ENCODE assay signal across 12 mouse cellular contexts in the genomic region with DNA sequence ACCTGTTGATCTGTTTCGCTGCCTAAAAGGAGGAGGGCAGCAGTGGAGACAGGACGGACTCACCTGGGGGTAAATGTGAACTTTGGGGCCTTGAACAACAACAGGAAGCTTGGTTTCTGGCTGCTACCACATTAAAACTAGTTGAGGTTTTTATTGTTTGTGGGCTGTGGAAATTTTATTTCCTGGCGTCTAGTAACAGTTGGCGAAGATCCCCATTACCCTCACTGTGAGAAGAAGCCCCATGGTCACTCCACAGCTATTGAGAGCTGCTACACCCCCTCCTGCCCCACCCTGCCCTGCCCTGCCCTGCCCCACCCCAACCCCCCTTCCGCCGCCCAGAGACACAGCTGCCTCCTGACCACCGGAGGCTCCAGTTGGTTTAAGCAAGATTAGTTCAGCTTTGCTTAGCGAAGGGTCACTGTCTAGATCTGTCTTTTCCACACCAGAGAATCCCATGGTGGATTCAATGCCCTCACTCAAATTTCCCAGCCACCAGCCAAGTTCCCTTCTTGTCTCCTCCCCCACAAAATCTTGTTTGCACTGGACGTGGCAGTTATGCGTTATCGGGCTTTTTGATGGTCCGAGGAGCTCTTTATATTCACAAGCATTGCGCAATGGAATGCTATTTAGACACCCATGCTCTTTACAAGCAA.
DNase-seq lines count a peak whose midpoint lies in the region; ATAC-seq and TF ChIP-seq lines count a peak whose summit lies in the region.
"Had no signal": no experiment of that assay in that cellular context is flagged by ENCODE, and none has a peak within 500 bp of the region (broad histone marks: within the 10 kb centered on the region; RNA-seq: fewer than 3 reads in every experiment).

No protein-coding gene starts in this region.

- TF ChIP-seq CTCF in lung, adult 2 months (IDR thresholded peaks at IDR 0.05; ENCODE audit: insufficient read depth, low read length): no peak
- TF ChIP-seq CTCF in Patski (IDR thresholded peaks at IDR 0.05): no peak

- peaks cover 16% of the 10 kb centered on the region for H3K4me1 ChIP-seq in lung, adult 2 months (ENCODE audit: control insufficient read depth, insufficient read depth, low read length)
- H3K4me1 ChIP-seq in limb, embryonic 13.5 days: peaks cover 35% of the 10 kb centered on the region
- H3K4me1 ChIP-seq: neural tube, embryonic 12.5 days had no signal

- H3K4me3 ChIP-seq in lung, adult 2 months (replicated peaks; ENCODE audit: extremely low read depth, low read depth, low read length): peak overlapping the region; percentile 39
- H3K4me3 ChIP-seq in limb, embryonic 13.5 days: no peak overlapping the region
- H3K4me3 ChIP-seq: neural tube, embryonic 12.5 days had no signal

- no peak for TF ChIP-seq POLR2A in lung, adult 2 months (IDR thresholded peaks at IDR 0.05; ENCODE audit: borderline replicate concordance, extremely low read depth, low read depth, low read length)

- no peak overlapping the region for H3K9ac ChIP-seq in limb, embryonic 13.5 days
- H3K9ac ChIP-seq: embryonic facial prominence, embryonic 12.5 days; hindbrain, embryonic 14.5 days; neural tube, embryonic 12.5 days had no signal

- CTCF ChIA-PET in Patski (lab: Charles Lee): interaction anchor here (0.7 to 5.7 kb wide), 2 partner anchors 11 to 326 kb away, joined by 3 to 32 read pairs; no protein-coding TSS in a partner anchor

- no peak overlapping the region for H3K27ac ChIP-seq in limb, embryonic 13.5 days
- H3K27ac ChIP-seq: embryonic facial prominence, embryonic 12.5 days; hindbrain, embryonic 14.5 days; neural tube, embryonic 12.5 days had no signal

- 32% methylated on average over 13 of the region's 13 CpGs for WGBS in lung, adult 2 months
- 42% methylated on average over 13 of the region's 13 CpGs for WGBS in limb, embryonic 13.5 days

- POLR2A ChIA-PET in Patski (lab: Charles Lee): no interaction called here

- in situ Hi-C loops in Patski (cut with MboI; ENCODE audit: low pct_unique_long_range_greater_than_20kb): loop anchor here (5.0 to 25.0 kb wide), 6 partner anchors 114 to 682 kb away; no protein-coding TSS in a partner anchor

- no peaks in the 10 kb centered on the region for H3K27me3 ChIP-seq in Patski
- H3K27me3 ChIP-seq in limb, embryonic 13.5 days: no peaks in the 10 kb centered on the region
- H3K27me3 ChIP-seq: embryonic facial prominence, embryonic 12.5 days; neural tube, embryonic 12.5 days had no signal

- H3K4me2 ChIP-seq in limb, embryonic 13.5 days (replicated peaks): peak overlapping the region; percentile 56

- DNase-seq in lung, adult 2 months: no peak
- DNase-seq in lung, postnatal 4 days: no peak
- peak; percentile 27 for DNase-seq in Patski (ENCODE audit: low read depth, low spot score)
- DNase-seq in retina, embryonic 14.5 days (ENCODE audit: low spot score): peak; percentile 56
- no peak for DNase-seq in adrenal gland, adult 18-20 months (ENCODE audit: low spot score in 2 of 2)
- no peak for DNase-seq in cerebellum, postnatal 4 days (ENCODE audit: low spot score in 2 of 2)
- no peak for DNase-seq in layer of hippocampus, adult 9-10 months (ENCODE audit: low spot score)
- DNase-seq: adrenal gland, adult 8-10 months had no signal

- peak; percentile 39 for ATAC-seq in Patski
- ATAC-seq in limb, embryonic 13.5 days (ENCODE audit: low FRiP score, low read depth): peak; percentile 46; the same call in 1 of the 2 replicates

- H3K36me3 ChIP-seq in limb, embryonic 13.5 days: no peaks in the 10 kb centered on the region
- H3K36me3 ChIP-seq: embryonic facial prominence, embryonic 12.5 days; neural tube, embryonic 12.5 days had no signal

- no peaks in the 10 kb centered on the region for H3K9me3 ChIP-seq in limb, embryonic 13.5 days
- H3K9me3 ChIP-seq: embryonic facial prominence, embryonic 12.5 days; neural tube, embryonic 12.5 days had no signal

Comparison
In these comparisons a context has a peak if more than half of its experiments do, and no peak if none do; other contexts are left out.
1. DNase-seq: peak in Patski (single experiment) and retina, embryonic 14.5 days (single experiment); none in lung, adult 2 months (single experiment), lung, postnatal 4 days (0 of 2), adrenal gland, adult 18-20 months (0 of 2), cerebellum, postnatal 4 days (0 of 2) and layer of hippocampus, adult 9-10 months (single experiment).